Mouse (Mus musculus): ENCODE measurements around the gene Dpf3.

Gene Dpf3

GRCm38 (mm10) chr12:83210294-83210693, 277.2 kb downstream of the Dpf3 start:
- no peak for DNase-seq

GRCm38 (mm10) chr12:83209461-83209860, 278.1 kb downstream of the Dpf3 start:
- DNase-seq = peak; percentile 25

GRCm38 (mm10) chr12:83208841-83209240, 278.7 kb downstream of the Dpf3 start:
- no peak for DNase-seq

- DNase-seq = peak; percentile 30
These were observed 279.5 kb downstream of the Dpf3 start for GRCm38 (mm10) chr12:83208011-83208410.

- DNase-seq = no peak
These were observed 280.0 kb downstream of the Dpf3 start for GRCm38 (mm10) chr12:83207481-83207880.

- no peak for DNase-seq
These were observed 280.6 kb downstream of the Dpf3 start for GRCm38 (mm10) chr12:83206866-83207265.

- no peak for DNase-seq
These were observed 283.2 kb downstream of the Dpf3 start for GRCm38 (mm10) chr12:83204361-83204760.

GRCm38 (mm10) chr12:83201674-83202073, 285.8 kb downstream of the Dpf3 start:
- no peak for DNase-seq

GRCm38 (mm10) chr12:83180561-83180960, 307.0 kb downstream of the Dpf3 start:
- no peak for DNase-seq

- no peak for DNase-seq
These were observed 307.7 kb downstream of the Dpf3 start for GRCm38 (mm10) chr12:83179860-83180259.

- no peak for DNase-seq
These were observed 308.7 kb downstream of the Dpf3 start for GRCm38 (mm10) chr12:83178770-83179169.

GRCm38 (mm10) chr12:83169495-83170209, 317.9 kb downstream of the Dpf3 start:
- DNase-seq = no peak

- no peak for DNase-seq
These were observed 319.2 kb downstream of the Dpf3 start for GRCm38 (mm10) chr12:83168310-83168709.

GRCm38 (mm10) chr12:83165058-83165457, 322.5 kb downstream of the Dpf3 start:
- DNase-seq = no peak
